Mouse (Mus musculus) left cerebral cortex, postnatal 4 days (tissue): ENCODE results near the gene Notum. TPM values are rescaled to one million over a fixed set of nuclear protein-coding genes. Genes with fewer than 3 reads are reported as not detected.
A peak's percentile ranks its signal among the peaks of the same experiment; 100 is the strongest.

Experiments used
- DNase-seq: peaks from one replicate; pipeline ENCODE4 v3.0.0-alpha.2; 2022
- intact Hi-C: fragments of 180-260 bp; cut with DNase I; formaldehyde crosslinking; loops from one replicate; pipeline ENCODE4 v1.15.1; 2025
- total RNA-seq, 2 experiments: library from RNA; stranded (reverse); gene quantifications; 2 replicates each; pipeline ENCODE4 v1.2.3; 2021

The Notum gene
- total RNA-seq, 2 experiments from 2014 or later = 4.7 to 7.8 TPM

GRCm38 (mm10) chr11:120641869-120642268 is 19.1 kb downstream of the Notum start:
- intact Hi-C loops = no loop called here
- DNase-seq = no peak

GRCm38 (mm10) chr11:120641255-120641654 is 19.7 kb downstream of the Notum start:
- intact Hi-C loops = no loop called here

GRCm38 (mm10) chr11:120634810-120635209 is 26.2 kb downstream of the Notum start:
- intact Hi-C loops = no loop called here
- DNase-seq = no peak

More at GRCm38 (mm10) chr11:120641255-120641654, 19.7 kb downstream of the Notum start:
- no peak for DNase-seq

GRCm38 (mm10) chr11:120633520-120634343 is 27.2 kb downstream of the Notum start, which contains the start of gene Mafg:
Gene Mafg, minus strand, starts transcription at chr11:120633600.
- DNase-seq = peak; percentile 94
- intact Hi-C loops = no loop called here

- intact Hi-C loops = no loop called here
- DNase-seq = peak; percentile 52
Measured at GRCm38 (mm10) chr11:120632559-120633519, 28.1 kb downstream of the Notum start.

- intact Hi-C loops = no loop called here
Measured at GRCm38 (mm10) chr11:120631726-120632448, 29.1 kb downstream of the Notum start.

GRCm38 (mm10) chr11:120630881-120631725 is 29.9 kb downstream of the Notum start:
- intact Hi-C loops = no loop called here
- no peak for DNase-seq

More at GRCm38 (mm10) chr11:120631726-120632448, 29.1 kb downstream of the Notum start:
- no peak for DNase-seq

GRCm38 (mm10) chr11:120630401-120630871 is 30.5 kb downstream of the Notum start:
- no peak for DNase-seq
- intact Hi-C loops = no loop called here

GRCm38 (mm10) chr11:120629911-120630310 is 31.1 kb downstream of the Notum start:
- intact Hi-C loops = loop anchor here (10.0 kb wide), 1 partner anchor 85 kb away; the partner anchor contains the start of genes Cenpx and Lrrc45
- no peak for DNase-seq

- intact Hi-C loops = loop anchor here (10.0 kb wide), 1 partner anchor 85 kb away; the partner anchor contains the start of genes Cenpx and Lrrc45
- no peak for DNase-seq
Measured at GRCm38 (mm10) chr11:120629341-120629730, 31.6 kb downstream of the Notum start.

GRCm38 (mm10) chr11:120628601-120629340 is 32.2 kb downstream of the Notum start:
- no peak for DNase-seq
- intact Hi-C loops = loop anchor here (10.0 kb wide), 1 partner anchor 86 kb away; the partner anchor contains the start of genes Cenpx and Lrrc45

GRCm38 (mm10) chr11:120627468-120628300 is 33.3 kb downstream of the Notum start:
- intact Hi-C loops = loop anchor here (10.0 kb wide), 1 partner anchor 87 kb away; the partner anchor contains the start of genes Cenpx and Lrrc45
- DNase-seq = no peak

- no peak for DNase-seq
- intact Hi-C loops = loop anchor here (10.0 kb wide), 1 partner anchor 88 kb away; the partner anchor contains the start of genes Cenpx and Lrrc45
Measured at GRCm38 (mm10) chr11:120626785-120627467, 34.0 kb downstream of the Notum start.

- intact Hi-C loops = loop anchor here (10.0 kb wide), 1 partner anchor 90 kb away; the partner anchor contains the start of genes Cenpx and Lrrc45
Measured at GRCm38 (mm10) chr11:120625152-120625775, 35.7 kb downstream of the Notum start, which contains the start of gene Sirt7. Gene Sirt7, minus strand, starts transcription at chr11:120625240.

GRCm38 (mm10) chr11:120624680-120625111 is 36.3 kb downstream of the Notum start:
- DNase-seq = peak; percentile 87
- intact Hi-C loops = loop anchor here (10.0 kb wide), 1 partner anchor 90 kb away; the partner anchor contains the start of genes Cenpx and Lrrc45

More at GRCm38 (mm10) chr11:120625152-120625775, 35.7 kb downstream of the Notum start, which contains the start of gene Sirt7:
- DNase-seq = no peak
